Mouse (Mus musculus): ENCODE results near the gene Ndufaf8. TPM values are rescaled to one million over a fixed set of nuclear protein-coding genes. Genes with fewer than 3 reads are reported as not detected.
A peak's percentile ranks its signal among the peaks of the same experiment; 100 is the strongest.

The Ndufaf8 gene
- 6.7 and 9.0 TPM in 2 replicates for polyA plus RNA-seq (2012)

GRCm38 (mm10) chr11:120098588-120099511, at the start of gene Ndufaf8, which contains the start of gene Tepsin:
Gene Ndufaf8, plus strand, starts transcription at chr11:120098928.
Gene Tepsin, minus strand, starts transcription at chr11:120098731.
- peak within 1 kb of the TSS; percentile 95 for H3K4me3 ChIP-seq (replicated peaks)
- H3K27me3 ChIP-seq (ENCODE audit: control insufficient read depth): no peaks in the 10 kb centered on the region
- H3K9me3 ChIP-seq (ENCODE audit: control insufficient read depth, low read length): no peaks in the 10 kb centered on the region
- H3K36me3 ChIP-seq (ENCODE audit: control insufficient read depth): peaks cover 50% of the 10 kb centered on the region
- TF ChIP-seq GATA1 (IDR thresholded peaks at IDR 0.05; ENCODE audit: low read length) (no peak), TAL1 (IDR thresholded peaks at IDR 0.05; ENCODE audit: low read length) (no peak)
- peaks cover 46% of the 10 kb centered on the region for H3K4me1 ChIP-seq (ENCODE audit: control insufficient read depth)

- Histone ChIP-seq H3K36me3 (ENCODE audit: control insufficient read depth) (no peaks in the 10 kb centered on the region), H3K4me1 (ENCODE audit: control insufficient read depth) (no peaks in the 10 kb centered on the region), H3K9me3 (ENCODE audit: control insufficient read depth, low read length) (no peaks in the 10 kb centered on the region), H3K4me3 (replicated peaks) (no peak overlapping the region), H3K27me3 (ENCODE audit: control insufficient read depth) (peaks cover 41% of the 10 kb centered on the region)
- no peak for TF ChIP-seq TAL1 (IDR thresholded peaks at IDR 0.05; ENCODE audit: low read length)
- no peak for TF ChIP-seq GATA1 (IDR thresholded peaks at IDR 0.05; ENCODE audit: low read length)
Measured at GRCm38 (mm10) chr11:120049067-120049466, 49.7 kb upstream of the Ndufaf8 start.

- Histone ChIP-seq H3K9me3 (ENCODE audit: control insufficient read depth, low read length) (no peaks in the 10 kb centered on the region), H3K27me3 (ENCODE audit: control insufficient read depth) (peaks cover 31% of the 10 kb centered on the region), H3K4me3 (replicated peaks) (no peak overlapping the region), H3K4me1 (ENCODE audit: control insufficient read depth) (no peaks in the 10 kb centered on the region), H3K36me3 (ENCODE audit: control insufficient read depth) (no peaks in the 10 kb centered on the region)
- TF ChIP-seq TAL1 (IDR thresholded peaks at IDR 0.05; ENCODE audit: low read length) (no peak), GATA1 (IDR thresholded peaks at IDR 0.05; ENCODE audit: low read length) (no peak)
Measured at GRCm38 (mm10) chr11:120051124-120051811, 47.5 kb upstream of the Ndufaf8 start.

- Histone ChIP-seq H3K9me3 (ENCODE audit: control insufficient read depth, low read length) (no peaks in the 10 kb centered on the region), H3K27me3 (ENCODE audit: control insufficient read depth) (peaks cover 21% of the 10 kb centered on the region), H3K4me3 (replicated peaks) (no peak overlapping the region), H3K36me3 (ENCODE audit: control insufficient read depth) (no peaks in the 10 kb centered on the region), H3K4me1 (ENCODE audit: control insufficient read depth) (no peaks in the 10 kb centered on the region)
- TF ChIP-seq TAL1 (IDR thresholded peaks at IDR 0.05; ENCODE audit: low read length) (no peak), GATA1 (IDR thresholded peaks at IDR 0.05; ENCODE audit: low read length) (no peak)
Measured at GRCm38 (mm10) chr11:120052274-120052673, 46.5 kb upstream of the Ndufaf8 start.

GRCm38 (mm10) chr11:120053846-120054245, 44.9 kb upstream of the Ndufaf8 start:
- Histone ChIP-seq H3K27me3 (ENCODE audit: control insufficient read depth) (peaks cover 5% of the 10 kb centered on the region), H3K36me3 (ENCODE audit: control insufficient read depth) (no peaks in the 10 kb centered on the region), H3K9me3 (ENCODE audit: control insufficient read depth, low read length) (no peaks in the 10 kb centered on the region), H3K4me1 (ENCODE audit: control insufficient read depth) (no peaks in the 10 kb centered on the region), H3K4me3 (replicated peaks) (no peak overlapping the region)
- TF ChIP-seq GATA1 (IDR thresholded peaks at IDR 0.05; ENCODE audit: low read length) (no peak), TAL1 (IDR thresholded peaks at IDR 0.05; ENCODE audit: low read length) (no peak)

GRCm38 (mm10) chr11:120055953-120056732, 42.6 kb upstream of the Ndufaf8 start:
- H3K4me3 ChIP-seq (replicated peaks): no peak overlapping the region
- no peaks in the 10 kb centered on the region for H3K27me3 ChIP-seq (ENCODE audit: control insufficient read depth)
- H3K4me1 ChIP-seq (ENCODE audit: control insufficient read depth): no peaks in the 10 kb centered on the region
- H3K9me3 ChIP-seq (ENCODE audit: control insufficient read depth, low read length): no peaks in the 10 kb centered on the region
- no peaks in the 10 kb centered on the region for H3K36me3 ChIP-seq (ENCODE audit: control insufficient read depth)
- TF ChIP-seq GATA1 (IDR thresholded peaks at IDR 0.05; ENCODE audit: low read length): no peak
- no peak for TF ChIP-seq TAL1 (IDR thresholded peaks at IDR 0.05; ENCODE audit: low read length)

- TF ChIP-seq GATA1 (IDR thresholded peaks at IDR 0.05; ENCODE audit: low read length) (no peak), TAL1 (IDR thresholded peaks at IDR 0.05; ENCODE audit: low read length) (no peak)
- no peaks in the 10 kb centered on the region for H3K4me1 ChIP-seq (ENCODE audit: control insufficient read depth)
- no peaks in the 10 kb centered on the region for H3K27me3 ChIP-seq (ENCODE audit: control insufficient read depth)
- H3K9me3 ChIP-seq (ENCODE audit: control insufficient read depth, low read length): no peaks in the 10 kb centered on the region
- no peak overlapping the region for H3K4me3 ChIP-seq (replicated peaks)
- H3K36me3 ChIP-seq (ENCODE audit: control insufficient read depth): peaks cover 10% of the 10 kb centered on the region; the same call in 1 of the 2 replicates
Measured at GRCm38 (mm10) chr11:120060634-120061033, 38.1 kb upstream of the Ndufaf8 start.

- peaks cover 23% of the 10 kb centered on the region for H3K36me3 ChIP-seq (ENCODE audit: control insufficient read depth)
- no peak overlapping the region for H3K4me3 ChIP-seq (replicated peaks)
- TF ChIP-seq GATA1 (IDR thresholded peaks at IDR 0.05; ENCODE audit: low read length) (no peak), TAL1 (IDR thresholded peaks at IDR 0.05; ENCODE audit: low read length) (no peak)
- H3K27me3 ChIP-seq (ENCODE audit: control insufficient read depth): no peaks in the 10 kb centered on the region
- no peaks in the 10 kb centered on the region for H3K9me3 ChIP-seq (ENCODE audit: control insufficient read depth, low read length)
- no peaks in the 10 kb centered on the region for H3K4me1 ChIP-seq (ENCODE audit: control insufficient read depth)
Measured at GRCm38 (mm10) chr11:120063326-120063725, 35.4 kb upstream of the Ndufaf8 start.
